Mouse (Mus musculus): ENCODE results near the gene Smarcad1.

GRCm38 (mm10) chr6:65034661-65035060 lies 7.7 kb upstream of the Smarcad1 start:
- no peak for TF ChIP-seq CTCF (IDR thresholded peaks at IDR 0.05; ENCODE audit: extremely low read depth, insufficient read depth, low read length)
- TF ChIP-seq POLR2A (IDR thresholded peaks at IDR 0.05; ENCODE audit: extremely low read depth, insufficient read depth, low read length), result no peak
